Mouse (Mus musculus) left cerebral cortex, postnatal 14 days (tissue): ENCODE results near the gene Gm10959. TPM values are rescaled to one million over a fixed set of nuclear protein-coding genes. Genes with fewer than 3 reads are reported as not detected.
"Not testable (repeated sequence)": the region's sequence is repeated elsewhere in the genome, so short reads cannot be mapped to it uniquely, and the experiment has no call there.

ENCODE experiments used
- DNase-seq, 2 experiments: peaks; one replicate each; pipeline ENCODE4 v3.0.0; 2021 to 2022; ENCODE audit warnings: low spot score in 2 of 2, mixed read lengths in 1 of 2
- intact Hi-C: fragments of 180-260 bp; cut with DNase I; formaldehyde crosslinking; loops from one replicate; pipeline ENCODE4 v1.15.1; 2025
- long read RNA-seq, 2 experiments: library from polyadenylated mRNA; stranded (forward); transcript quantifications; one replicate each; pipeline ENCODE4 v2.0.0; 2021
- total RNA-seq, 2 experiments: library from RNA; stranded (reverse); gene quantifications; 2 replicates each; pipeline ENCODE4 v1.2.3; 2021

The Gm10959 gene
- not detected for total RNA-seq
- long read RNA-seq, experiment 1 = 0 reads
- long read RNA-seq, experiment 2 = 0 reads

- intact Hi-C loops = no loop called here
- DNase-seq = no peak
These were observed at the start of gene Gm10959 for GRCm38 (mm10) chr3:122919260-122919659. Gene Gm10959, minus strand, starts transcription at chr3:122919360.

- intact Hi-C loops = no loop called here
- no peak for DNase-seq
These were observed 49.2 kb upstream of the Gm10959 start for GRCm38 (mm10) chr3:122968391-122968790.

- intact Hi-C loops = no loop called here
- no peak for DNase-seq
These were observed 45.1 kb upstream of the Gm10959 start for GRCm38 (mm10) chr3:122964301-122964700.

- no peak for DNase-seq
- intact Hi-C loops = no loop called here
These were observed 31.0 kb upstream of the Gm10959 start for GRCm38 (mm10) chr3:122950129-122950528.

GRCm38 (mm10) chr3:122943387-122943890 is 24.3 kb upstream of the Gm10959 start:
- intact Hi-C loops = loop anchor here (5.0 kb wide), 1 partner anchor 39 kb away; the partner anchor contains the start of gene Usp53
- no peak for DNase-seq

- DNase-seq = peak; percentile 58 to 63
- intact Hi-C loops = loop anchor here (2.0 to 5.0 kb wide), 2 partner anchors 163 to 220 kb away; no protein-coding TSS in a partner anchor
These were observed 20.1 kb upstream of the Gm10959 start for GRCm38 (mm10) chr3:122939215-122939614.

GRCm38 (mm10) chr3:122937176-122937575 is 18.0 kb upstream of the Gm10959 start:
- intact Hi-C loops = loop anchor here (5.0 kb wide), 1 partner anchor 165 kb away; no protein-coding TSS in a partner anchor
- not testable (repeated sequence) for DNase-seq

- intact Hi-C loops = no loop called here
- DNase-seq = no peak
These were observed 13.3 kb upstream of the Gm10959 start for GRCm38 (mm10) chr3:122932466-122932865.

- intact Hi-C loops = no loop called here
These were observed 10.6 kb upstream of the Gm10959 start for GRCm38 (mm10) chr3:122929723-122930122.

GRCm38 (mm10) chr3:122924009-122924914 is 5.1 kb upstream of the Gm10959 start, which contains the start of gene 1810037I17Rik:
Gene 1810037I17Rik, plus strand, starts transcription at chr3:122924203.
- peak; percentile 96 for DNase-seq
- intact Hi-C loops = no loop called here

More at GRCm38 (mm10) chr3:122929723-122930122, 10.6 kb upstream of the Gm10959 start:
- peak; percentile 34 to 35 for DNase-seq

GRCm38 (mm10) chr3:122923147-122923546 is 4.0 kb upstream of the Gm10959 start:
- no peak for DNase-seq
- intact Hi-C loops = no loop called here

GRCm38 (mm10) chr3:122921676-122922527 is 2.7 kb upstream of the Gm10959 start:
- no peak for DNase-seq
- intact Hi-C loops = no loop called here

- DNase-seq = no peak
- intact Hi-C loops = no loop called here
These were observed 1.6 kb upstream of the Gm10959 start for GRCm38 (mm10) chr3:122920572-122921435.

- no peak for DNase-seq
- intact Hi-C loops = no loop called here
These were observed 488 bp downstream of the Gm10959 start for GRCm38 (mm10) chr3:122918672-122919071.

- no peak for DNase-seq
- intact Hi-C loops = no loop called here
These were observed 2.9 kb downstream of the Gm10959 start for GRCm38 (mm10) chr3:122916191-122916680.

GRCm38 (mm10) chr3:122915493-122915892 is 3.7 kb downstream of the Gm10959 start:
- no peak for DNase-seq
- intact Hi-C loops = no loop called here

- no peak for DNase-seq
- intact Hi-C loops = loop anchor here (10.0 kb wide), 1 partner anchor 123 kb away; no protein-coding TSS in a partner anchor
These were observed 11.3 kb downstream of the Gm10959 start for GRCm38 (mm10) chr3:122907841-122908240.

- intact Hi-C loops = loop anchor here (2.0 to 10.0 kb wide), 3 partner anchors 119 to 257 kb away; no protein-coding TSS in a partner anchor
- DNase-seq = peak; percentile 47 to 69
These were observed 15.3 kb downstream of the Gm10959 start for GRCm38 (mm10) chr3:122903746-122904433.
